Mouse (Mus musculus) heart, adult 2 months (tissue): ENCODE data around the gene Rufy4.

Experiments
- CTCF ChIP-seq: fragments of 200-600 bp; IDR thresholded peaks from 2 replicates; pipeline ENCODE4 v1.8.1; 2022; ENCODE audit warnings: antibody characterized with exemption, mild to moderate bottlenecking, moderate library complexity
- POLR2A ChIP-seq: fragments of 200-500 bp; IDR thresholded peaks from 2 replicates; pipeline ENCODE4 v1.6.1; 2011; ENCODE audit warnings: mild to moderate bottlenecking, low read depth, low read length, control low read depth; ENCODE audit not compliant: insufficient read depth

DNA sequence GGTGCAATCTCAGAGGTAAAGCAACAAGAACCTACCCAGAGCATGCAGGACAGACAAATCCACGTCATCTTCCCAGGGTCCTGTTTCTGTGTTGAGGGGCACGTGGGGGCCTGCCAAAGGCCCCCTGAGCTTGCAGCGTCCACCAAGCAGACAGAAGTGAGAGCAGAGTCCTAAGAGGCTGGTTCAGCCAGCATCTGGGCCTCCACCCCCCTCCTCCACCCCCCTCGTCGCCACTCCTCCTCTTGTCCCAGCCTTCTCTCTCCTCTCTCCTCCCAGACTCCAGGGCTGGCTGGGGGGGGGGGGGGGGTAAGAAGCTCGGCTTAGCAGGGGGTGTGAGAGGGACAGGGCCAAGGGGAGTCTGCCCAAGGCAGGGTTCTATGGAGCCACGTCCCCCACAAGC is 34.2 kb upstream of the Rufy4 start:
- peak; percentile 38; the same call in 1 of the 2 replicates for TF ChIP-seq POLR2A
- no peak for TF ChIP-seq CTCF
